Comparison of ENCODE assay signal across 13 mouse cellular contexts in the genomic region with DNA sequence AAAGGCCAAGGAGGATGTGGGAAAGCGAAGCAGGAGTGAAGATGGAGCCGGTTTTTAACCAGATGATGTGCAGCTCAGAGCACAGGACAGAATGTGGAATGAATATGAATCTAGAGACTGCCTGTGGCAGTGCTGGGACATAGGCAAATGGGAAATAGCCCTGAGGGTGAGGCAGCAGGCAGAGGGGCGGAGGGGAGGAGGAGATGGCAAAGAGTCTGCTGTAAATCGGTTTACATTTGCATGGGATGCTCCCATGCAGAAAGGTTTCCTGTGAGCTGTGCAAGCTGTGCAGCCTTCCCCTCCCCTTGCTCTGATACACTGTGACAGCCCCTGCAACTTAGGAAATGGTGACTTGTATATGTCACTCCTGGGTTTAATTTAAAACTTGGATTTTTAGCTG.
A peak's percentile ranks its signal among the peaks of the same experiment; 100 is the strongest.
DNase-seq lines count a peak whose midpoint lies in the region; ATAC-seq and TF ChIP-seq lines count a peak whose summit lies in the region.
"Had no signal": no experiment of that assay in that cellular context is flagged by ENCODE, and none has a peak within 500 bp of the region (broad histone marks: within the 10 kb centered on the region; RNA-seq: fewer than 3 reads in every experiment).

No protein-coding gene starts in this region.

- no peaks in the 10 kb centered on the region for H3K9me3 ChIP-seq in neural tube, embryonic 11.5 days (ENCODE audit: control insufficient read depth, low read length)
- H3K9me3 ChIP-seq in embryonic facial prominence, embryonic 13.5 days, result no peaks in the 10 kb centered on the region
- no peaks in the 10 kb centered on the region for H3K9me3 ChIP-seq in midbrain, embryonic 14.5 days (ENCODE audit: control insufficient read depth, low read length)
- H3K9me3 ChIP-seq: heart, embryonic 12.5 days had no signal

- H3K27me3 ChIP-seq in neural tube, embryonic 11.5 days (ENCODE audit: control insufficient read depth, insufficient read depth, low read length), result no peaks in the 10 kb centered on the region
- no peaks in the 10 kb centered on the region for H3K27me3 ChIP-seq in embryonic facial prominence, embryonic 13.5 days
- H3K27me3 ChIP-seq in midbrain, embryonic 14.5 days (ENCODE audit: control insufficient read depth, insufficient read depth, low read length), result no peaks in the 10 kb centered on the region
- no peaks in the 10 kb centered on the region for H3K27me3 ChIP-seq in splenic B cell, adult 2 months (ENCODE audit: control insufficient read depth, insufficient read depth, low read length, poor library complexity, severe bottlenecking)
- H3K27me3 ChIP-seq: heart, embryonic 12.5 days had no signal

- no peak overlapping the region for H3K4me3 ChIP-seq in neural tube, embryonic 11.5 days (ENCODE audit: low read depth, low read length)
- H3K4me3 ChIP-seq in embryonic facial prominence, embryonic 13.5 days, result no peak overlapping the region
- H3K4me3 ChIP-seq in midbrain, embryonic 14.5 days (replicated peaks; ENCODE audit: low read depth, low read length), result no peak overlapping the region
- no peak overlapping the region for H3K4me3 ChIP-seq in layer of hippocampus, adult 2 months
- H3K4me3 ChIP-seq: heart, embryonic 12.5 days had no signal

- no peak overlapping the region for H3K4me2 ChIP-seq in neural tube, embryonic 11.5 days (ENCODE audit: low read depth)
- no peak overlapping the region for H3K4me2 ChIP-seq in embryonic facial prominence, embryonic 13.5 days
- no peak overlapping the region for H3K4me2 ChIP-seq in midbrain, embryonic 14.5 days (ENCODE audit: low read length)
- H3K4me2 ChIP-seq: heart, embryonic 12.5 days had no signal

- no peak overlapping the region for H3K27ac ChIP-seq in neural tube, embryonic 11.5 days (ENCODE audit: low read depth, low read length)
- peak overlapping the region; percentile 44; the same call in 1 of the 2 replicates for H3K27ac ChIP-seq in embryonic facial prominence, embryonic 13.5 days
- no peak overlapping the region for H3K27ac ChIP-seq in midbrain, embryonic 14.5 days (replicated peaks; ENCODE audit: low read depth, low read length)
- H3K27ac ChIP-seq in layer of hippocampus, adult 2 months, result no peak overlapping the region
- H3K27ac ChIP-seq: stomach, postnatal 0 days had no signal

- no peak for TF ChIP-seq CTCF in layer of hippocampus, adult 2 months (conservative IDR thresholded peaks at IDR 0.05)

- peak; percentile 73 for ATAC-seq in neural tube, embryonic 11.5 days (ENCODE audit: insufficient read depth, low FRiP score, low TSS enrichment)
- no peak for ATAC-seq in embryonic facial prominence, embryonic 13.5 days (ENCODE audit: insufficient number of reproducible peaks, insufficient read depth, low FRiP score, low TSS enrichment, low read depth)
- peak; percentile 31; the same call in 1 of the 2 replicates for ATAC-seq in midbrain, embryonic 14.5 days (ENCODE audit: low FRiP score, low TSS enrichment)

- no peaks in the 10 kb centered on the region for H3K36me3 ChIP-seq in neural tube, embryonic 11.5 days (ENCODE audit: control insufficient read depth, insufficient read depth, low read length)
- no peaks in the 10 kb centered on the region for H3K36me3 ChIP-seq in embryonic facial prominence, embryonic 13.5 days
- 0 out of 2 replicates have a peak, but pooled peaks cover 6% of the 10 kb centered on the region for H3K36me3 ChIP-seq in midbrain, embryonic 14.5 days (ENCODE audit: control insufficient read depth, insufficient read depth, low read length)
- H3K36me3 ChIP-seq in splenic B cell, adult 2 months (ENCODE audit: control insufficient read depth, insufficient read depth, low read length, poor library complexity, severe bottlenecking), result no peaks in the 10 kb centered on the region
- H3K36me3 ChIP-seq: heart, embryonic 12.5 days had no signal

- H3K4me1 ChIP-seq in neural tube, embryonic 11.5 days (ENCODE audit: control insufficient read depth, insufficient read depth, low read length), result no peaks in the 10 kb centered on the region
- H3K4me1 ChIP-seq in embryonic facial prominence, embryonic 13.5 days, result 0 out of 2 replicates have a peak, but pooled peaks cover 5% of the 10 kb centered on the region
- H3K4me1 ChIP-seq in midbrain, embryonic 14.5 days (ENCODE audit: control insufficient read depth, insufficient read depth, low read length), result peaks cover 3% of the 10 kb centered on the region; the same call in 1 of the 2 replicates
- H3K4me1 ChIP-seq: heart, embryonic 12.5 days had no signal

- peak; percentile 18 for DNase-seq in neural tube, embryonic 11.5 days (ENCODE audit: low spot score)
- no peak for DNase-seq in neural tube, embryonic 10.5 days (ENCODE audit: extremely low spot score, low spot score)
- DNase-seq in midbrain, embryonic 14.5 days, result peak; percentile 40
- peak; percentile 72 for DNase-seq in splenic B cell, adult 2 months (ENCODE audit: low read depth, low spot score)
- no peak for DNase-seq in layer of hippocampus, adult 2 months (ENCODE audit: low spot score in 2 of 2)
- DNase-seq in cerebellum, adult 8-10 months, result no peak
- DNase-seq: cerebellum, adult 11-12 months; kidney, postnatal 36 days; lung, postnatal 10 days; right cerebral cortex, postnatal 14 days had no signal

- H3K9ac ChIP-seq in neural tube, embryonic 11.5 days (ENCODE audit: low read length), result no peak overlapping the region
- H3K9ac ChIP-seq in embryonic facial prominence, embryonic 13.5 days, result no peak overlapping the region
- H3K9ac ChIP-seq in midbrain, embryonic 14.5 days (replicated peaks; ENCODE audit: low read length), result no peak overlapping the region
- H3K9ac ChIP-seq: heart, embryonic 12.5 days had no signal

- WGBS in neural tube, embryonic 11.5 days, result 33% methylated on average over 4 of the region's 4 CpGs
- 41% methylated on average over 4 of the region's 4 CpGs for WGBS in embryonic facial prominence, embryonic 13.5 days
- WGBS in midbrain, embryonic 14.5 days, result 44% methylated on average over 4 of the region's 4 CpGs

Comparison
In these comparisons a context has a peak if more than half of its experiments do, and no peak if none do; other contexts are left out.
1. DNase-seq: peak in neural tube, embryonic 11.5 days (single experiment), midbrain, embryonic 14.5 days (single experiment) and splenic B cell, adult 2 months (single experiment); none in neural tube, embryonic 10.5 days (single experiment), layer of hippocampus, adult 2 months (0 of 2) and cerebellum, adult 8-10 months (single experiment).